Mouse (Mus musculus) naive thymus-derived CD4-positive, alpha-beta T cell, adult 2 months (primary cell): ENCODE data around the gene Pi16.

Experiments used
- DNase-seq: peaks from one replicate; pipeline ENCODE4 v3.0.0-alpha.2; 2011; ENCODE audit warnings: low read depth

Gene Pi16

GRCm38 (mm10) chr17:29304376-29305057 is 13.0 kb upstream of the Pi16 start:
- peak; percentile 36 for DNase-seq

- DNase-seq = no peak
Measured at GRCm38 (mm10) chr17:29305058-29305806, 12.2 kb upstream of the Pi16 start.

GRCm38 (mm10) chr17:29305871-29306270 is 11.6 kb upstream of the Pi16 start:
- no peak for DNase-seq

GRCm38 (mm10) chr17:29310056-29310623 is 7.3 kb upstream of the Pi16 start:
- no peak for DNase-seq

GRCm38 (mm10) chr17:29311602-29312001 is 5.9 kb upstream of the Pi16 start:
- no peak for DNase-seq

GRCm38 (mm10) chr17:29312082-29312481 is 5.4 kb upstream of the Pi16 start:
- no peak for DNase-seq

GRCm38 (mm10) chr17:29313300-29313699 is 4.2 kb upstream of the Pi16 start:
- DNase-seq = peak; percentile 48

GRCm38 (mm10) chr17:29315672-29316465 is 1.6 kb upstream of the Pi16 start:
- no peak for DNase-seq

GRCm38 (mm10) chr17:29316891-29317290 is 589 bp upstream of the Pi16 start:
- DNase-seq = no peak

- no peak for DNase-seq
Measured at GRCm38 (mm10) chr17:29318731-29319250, 1.3 kb downstream of the Pi16 start.

- DNase-seq = no peak
Measured at GRCm38 (mm10) chr17:29319476-29319875, 2.0 kb downstream of the Pi16 start.

- no peak for DNase-seq
Measured at GRCm38 (mm10) chr17:29319881-29320639, 2.6 kb downstream of the Pi16 start.

- DNase-seq = no peak
Measured at GRCm38 (mm10) chr17:29321765-29322602, 4.5 kb downstream of the Pi16 start.

GRCm38 (mm10) chr17:29322603-29322962 is 5.1 kb downstream of the Pi16 start:
- no peak for DNase-seq

GRCm38 (mm10) chr17:29323625-29324024 is 6.1 kb downstream of the Pi16 start:
- no peak for DNase-seq

- no peak for DNase-seq
Measured at GRCm38 (mm10) chr17:29325831-29326230, 8.4 kb downstream of the Pi16 start.

- no peak for DNase-seq
Measured at GRCm38 (mm10) chr17:29326531-29327529, 9.3 kb downstream of the Pi16 start.

GRCm38 (mm10) chr17:29327691-29328090 is 10.2 kb downstream of the Pi16 start:
- no peak for DNase-seq

GRCm38 (mm10) chr17:29330221-29330620 is 12.7 kb downstream of the Pi16 start:
- no peak for DNase-seq
